Mouse (Mus musculus): Measurements from ENCODE around the gene Mylk3. TPM values are rescaled to one million over a fixed set of nuclear protein-coding genes. Genes with fewer than 3 reads are reported as not detected.

Mylk3 gene
- total RNA-seq, 1 experiment from 2014 or later = 3.8 TPM

DNA sequence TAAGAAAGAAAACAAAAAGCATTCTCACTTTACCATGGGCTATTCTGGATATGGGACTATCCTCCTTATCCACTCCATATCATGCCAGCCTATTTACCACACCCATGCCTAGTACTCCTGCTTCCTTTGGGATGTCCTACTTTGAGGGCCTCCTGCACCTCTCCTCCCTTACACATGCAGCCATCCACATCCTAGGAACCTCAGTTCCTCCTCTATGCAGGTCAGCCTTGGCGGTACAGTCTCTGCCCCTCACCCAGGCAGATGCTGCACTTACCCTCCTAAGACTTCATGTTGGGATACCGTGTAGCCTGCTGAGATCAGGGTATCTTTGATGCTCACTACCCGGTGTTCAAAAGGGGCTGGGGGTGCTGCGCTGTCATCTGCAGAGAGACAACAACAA is 32.9 kb downstream of the Mylk3 start:
- ATAC-seq (replicated peaks in 1 of 2; ENCODE audit: insufficient read depth in 1 of 2, low FRiP score in 2 of 2, low TSS enrichment in 1 of 2, low read depth in 1 of 2, poor library complexity in 2 of 2, severe bottlenecking in 2 of 2) = no peak

DNA sequence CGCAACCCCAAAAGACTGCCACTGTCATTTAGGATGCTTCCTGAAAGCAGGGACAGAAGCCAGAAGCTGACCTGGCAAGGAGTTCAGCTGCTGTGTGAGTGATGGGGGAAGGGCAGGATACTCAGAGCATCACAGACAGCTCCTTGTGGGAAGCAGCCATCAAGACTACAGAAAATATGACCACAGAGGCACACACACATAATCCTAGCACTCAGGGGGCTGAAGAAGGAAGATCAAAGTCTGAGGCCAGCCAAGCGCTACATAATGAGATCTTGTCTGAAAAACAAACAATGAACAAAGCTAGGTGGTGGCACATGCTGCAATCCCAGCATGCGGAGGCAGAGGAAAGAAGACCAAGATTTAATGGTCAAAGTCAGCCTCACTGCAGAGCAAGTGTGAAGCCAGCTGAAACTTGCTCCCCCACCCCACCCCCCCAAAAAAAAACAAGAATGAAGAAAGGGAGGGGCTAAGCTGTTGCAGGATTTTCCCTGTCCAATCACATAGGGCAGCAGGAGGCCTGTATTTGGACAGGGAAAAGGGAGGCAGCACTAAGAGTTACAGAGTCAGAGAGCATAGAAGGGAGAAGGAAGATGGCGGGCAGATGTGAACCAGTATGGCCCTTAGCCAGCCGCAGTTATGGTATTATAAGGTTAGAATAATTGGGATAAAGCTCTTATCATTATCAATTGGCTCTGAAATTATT is 46.1 kb downstream of the Mylk3 start:
- no peak for ATAC-seq (replicated peaks in 1 of 2; ENCODE audit: insufficient read depth in 1 of 2, low FRiP score in 2 of 2, low TSS enrichment in 1 of 2, low read depth in 1 of 2, poor library complexity in 2 of 2, severe bottlenecking in 2 of 2)

DNA sequence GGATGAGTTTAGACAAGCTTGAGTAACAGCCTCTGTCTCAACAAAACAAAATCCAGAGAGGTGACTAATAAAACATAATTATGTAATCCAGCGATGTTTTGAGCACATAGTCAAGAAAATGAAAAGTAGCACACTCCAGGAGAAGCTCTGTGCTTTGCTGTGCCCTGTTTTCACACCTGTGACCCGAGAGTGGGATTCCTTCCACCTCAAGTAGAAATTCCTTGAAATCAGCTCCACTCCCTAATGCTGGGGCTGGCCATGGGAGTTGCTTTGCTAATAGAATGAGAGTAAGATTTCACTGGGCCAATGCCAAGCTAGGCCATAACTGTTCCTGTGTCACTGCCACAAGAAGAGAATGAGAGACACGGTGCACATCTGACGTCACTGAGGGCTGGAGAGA is 48.5 kb downstream of the Mylk3 start:
- no peak for ATAC-seq (replicated peaks in 1 of 2; ENCODE audit: insufficient read depth in 1 of 2, low FRiP score in 2 of 2, low TSS enrichment in 1 of 2, low read depth in 1 of 2, poor library complexity in 2 of 2, severe bottlenecking in 2 of 2)

DNA sequence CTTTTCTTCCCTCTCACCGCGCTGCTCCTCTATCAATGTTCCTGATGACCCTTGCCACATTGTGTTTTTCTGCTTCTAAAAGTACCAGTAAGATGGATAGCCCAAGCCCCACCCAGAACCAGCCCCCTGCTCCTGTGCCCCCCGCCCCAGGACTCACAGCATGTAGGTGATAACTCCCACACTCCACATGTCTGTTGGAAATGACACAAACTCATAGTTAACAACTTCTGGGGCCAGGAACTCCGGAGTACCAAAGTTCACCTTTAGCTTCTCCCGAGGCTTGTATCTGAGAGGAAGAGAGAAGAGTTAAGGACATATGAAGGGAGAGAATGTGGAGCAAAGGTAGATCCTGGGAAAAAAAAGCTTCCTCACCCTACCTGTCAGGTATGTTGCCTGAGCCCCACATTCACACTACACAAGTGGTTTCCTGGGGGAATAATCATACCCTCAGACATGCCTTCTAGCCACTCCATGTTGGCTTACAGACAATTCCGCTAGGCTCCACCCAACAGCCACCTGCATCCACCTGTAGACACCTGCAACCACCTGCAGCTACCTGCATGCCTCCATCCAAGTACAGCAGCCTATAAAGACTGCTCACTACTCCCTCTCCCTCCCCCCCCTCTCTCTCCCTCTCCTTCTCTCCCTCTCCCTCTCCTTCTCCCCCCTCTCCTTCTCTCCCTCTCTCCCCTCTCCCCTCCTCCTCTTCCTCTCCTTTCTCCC is 49.8 kb downstream of the Mylk3 start:
- no peak for ATAC-seq (replicated peaks in 1 of 2; ENCODE audit: insufficient read depth in 1 of 2, low FRiP score in 2 of 2, low TSS enrichment in 1 of 2, low read depth in 1 of 2, poor library complexity in 2 of 2, severe bottlenecking in 2 of 2)

DNA sequence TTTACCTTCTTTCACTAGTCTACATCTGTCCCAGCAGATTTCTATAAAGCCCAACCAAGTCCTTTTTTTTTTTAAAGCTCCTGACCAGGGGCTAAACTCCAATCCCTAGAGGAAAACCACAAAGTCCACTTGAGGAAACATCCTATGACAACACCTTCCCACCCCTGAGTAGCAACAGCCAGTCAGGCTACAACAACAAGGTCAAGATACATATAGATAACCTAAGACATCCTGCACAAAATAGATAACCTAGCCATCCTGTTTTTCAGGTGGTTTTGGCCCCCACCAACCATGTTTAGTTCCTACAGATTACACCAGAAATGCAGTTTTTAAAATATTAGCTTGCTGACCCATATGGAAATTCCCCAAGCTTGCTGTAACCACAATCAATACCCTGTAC is 51.0 kb downstream of the Mylk3 start:
- ATAC-seq (replicated peaks in 1 of 2; ENCODE audit: insufficient read depth in 1 of 2, low FRiP score in 2 of 2, low TSS enrichment in 1 of 2, low read depth in 1 of 2, poor library complexity in 2 of 2, severe bottlenecking in 2 of 2) = no peak

DNA sequence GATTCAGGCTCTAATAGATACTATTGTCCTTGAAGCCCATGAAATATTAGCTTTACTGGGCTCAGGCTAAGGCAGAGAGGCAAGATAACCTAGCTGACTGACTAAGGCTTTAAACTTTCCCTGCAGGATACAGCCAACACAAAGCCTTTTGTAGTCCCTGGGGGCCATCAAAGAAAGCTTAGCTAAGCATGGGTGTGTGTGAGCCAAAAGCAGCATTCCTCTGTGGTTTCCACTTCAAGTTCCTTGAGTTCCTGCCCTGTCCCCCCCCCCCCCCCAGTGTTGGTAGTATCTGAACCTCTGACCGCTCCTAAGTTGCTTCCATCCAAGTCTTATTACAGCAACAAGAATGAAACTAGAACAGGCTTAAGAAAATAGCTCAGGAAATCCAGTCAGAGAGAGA is 56.6 kb downstream of the Mylk3 start:
- no peak for ATAC-seq (replicated peaks in 1 of 2; ENCODE audit: insufficient read depth in 1 of 2, low FRiP score in 2 of 2, low TSS enrichment in 1 of 2, low read depth in 1 of 2, poor library complexity in 2 of 2, severe bottlenecking in 2 of 2)

DNA sequence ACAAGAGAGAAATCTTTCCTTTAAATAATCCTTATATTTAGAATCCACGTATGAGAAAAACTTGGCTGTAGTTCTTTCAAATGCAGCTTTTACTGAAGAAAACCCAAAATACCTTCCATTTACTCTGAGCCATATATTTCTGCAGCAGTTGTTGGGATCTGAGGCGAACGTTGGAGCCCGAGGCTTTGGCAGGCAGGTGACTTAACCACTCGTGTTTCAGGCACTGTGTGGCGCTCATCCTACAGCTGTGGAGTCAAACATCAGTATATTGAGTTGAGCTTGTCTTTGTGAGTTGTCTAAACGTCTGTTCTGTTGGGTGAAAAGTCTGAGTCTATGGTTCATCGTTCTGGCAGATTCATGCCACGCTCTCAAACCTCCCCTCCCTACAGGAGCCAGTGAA is 59.1 kb downstream of the Mylk3 start:
- ATAC-seq (replicated peaks in 1 of 2; ENCODE audit: insufficient read depth in 1 of 2, low FRiP score in 2 of 2, low TSS enrichment in 1 of 2, low read depth in 1 of 2, poor library complexity in 2 of 2, severe bottlenecking in 2 of 2) = no peak

DNA sequence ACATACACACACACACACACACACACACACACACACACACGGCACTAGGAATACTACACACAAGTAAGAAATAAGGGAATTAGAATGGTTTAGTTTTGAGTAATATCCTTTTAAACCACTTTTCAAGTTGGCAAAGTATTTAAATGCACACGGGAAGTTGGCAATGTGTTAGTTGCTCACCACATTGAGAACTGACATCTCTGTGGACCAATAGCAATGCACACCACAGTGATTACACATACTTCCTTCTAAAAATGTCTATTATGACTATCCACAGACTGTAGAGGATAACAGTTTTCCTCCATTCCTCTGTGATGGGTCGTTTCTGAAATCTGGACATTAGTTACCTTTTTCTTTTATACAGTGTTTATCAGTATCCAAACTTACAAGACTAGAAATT is 63.1 kb downstream of the Mylk3 start:
- peak; percentile 36 to 37; a peak in 1 of 4 replicates for ATAC-seq (replicated peaks in 1 of 2; ENCODE audit: insufficient read depth in 1 of 2, low FRiP score in 2 of 2, low TSS enrichment in 1 of 2, low read depth in 1 of 2, poor library complexity in 2 of 2, severe bottlenecking in 2 of 2)

DNA sequence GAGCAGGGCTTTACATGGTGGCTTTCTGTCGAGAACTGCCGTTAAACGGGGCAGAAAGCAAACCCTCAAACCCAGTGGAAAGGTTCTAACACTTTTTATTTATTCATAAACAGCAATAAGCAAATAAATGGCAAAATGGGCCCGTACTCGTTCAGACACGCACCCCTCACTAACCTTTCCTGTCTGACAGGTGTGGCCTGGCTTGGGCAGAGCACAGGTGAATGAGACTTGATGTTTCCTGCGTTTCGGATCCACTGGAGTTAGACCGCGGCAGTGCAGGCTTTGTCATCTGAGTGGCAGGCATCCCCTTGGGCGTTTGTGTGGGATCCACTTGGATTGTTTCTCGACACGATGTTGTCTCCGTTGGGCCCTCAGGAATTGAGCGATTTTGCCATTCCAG is 64.2 kb downstream of the Mylk3 start:
- ATAC-seq (replicated peaks in 1 of 2; ENCODE audit: insufficient read depth in 1 of 2, low FRiP score in 2 of 2, low TSS enrichment in 1 of 2, low read depth in 1 of 2, poor library complexity in 2 of 2, severe bottlenecking in 2 of 2) = no peak

DNA sequence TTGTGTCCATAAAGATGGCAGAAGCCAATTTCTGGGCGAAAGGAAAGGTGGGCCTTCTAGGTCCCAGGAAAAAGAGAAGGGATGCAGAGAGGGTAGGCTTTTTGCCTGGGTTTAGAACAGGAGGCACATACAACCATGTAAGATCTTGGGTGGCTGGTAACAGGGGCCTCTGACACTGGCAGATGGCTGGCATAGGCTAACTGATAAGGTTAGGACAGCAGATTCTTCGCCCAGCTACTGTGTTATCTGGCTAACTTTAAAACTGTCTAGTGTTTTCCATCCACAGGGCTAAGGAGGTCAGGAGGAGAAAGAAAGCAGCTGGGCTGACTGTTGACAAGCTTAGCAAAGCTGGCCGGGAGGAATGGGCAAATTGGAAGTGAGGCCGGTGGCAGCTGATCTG is 67.6 kb downstream of the Mylk3 start:
- ATAC-seq (replicated peaks in 1 of 2; ENCODE audit: insufficient read depth in 1 of 2, low FRiP score in 2 of 2, low TSS enrichment in 1 of 2, low read depth in 1 of 2, poor library complexity in 2 of 2, severe bottlenecking in 2 of 2) = no peak

DNA sequence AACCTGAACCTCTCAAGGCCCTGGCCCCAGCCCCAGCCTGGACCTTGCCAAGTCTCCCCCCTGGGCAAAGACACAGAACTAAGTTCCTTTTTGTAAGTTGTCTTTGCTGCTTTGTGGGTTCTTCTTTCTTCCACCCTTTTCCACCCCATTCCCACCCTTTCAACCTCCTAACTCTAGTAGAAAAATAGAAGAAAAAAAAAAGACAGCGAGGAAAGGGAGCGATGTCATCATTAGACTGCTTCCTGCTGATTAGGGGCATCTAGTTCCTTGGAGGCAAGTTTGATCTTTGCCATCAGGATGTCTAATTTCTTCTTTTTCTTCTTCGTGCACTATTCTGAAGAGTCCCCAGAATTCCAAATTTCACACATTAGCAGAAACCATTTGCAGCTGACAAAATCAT is 73.1 kb downstream of the Mylk3 start:
- no peak for ATAC-seq (replicated peaks in 1 of 2; ENCODE audit: insufficient read depth in 1 of 2, low FRiP score in 2 of 2, low TSS enrichment in 1 of 2, low read depth in 1 of 2, poor library complexity in 2 of 2, severe bottlenecking in 2 of 2)

DNA sequence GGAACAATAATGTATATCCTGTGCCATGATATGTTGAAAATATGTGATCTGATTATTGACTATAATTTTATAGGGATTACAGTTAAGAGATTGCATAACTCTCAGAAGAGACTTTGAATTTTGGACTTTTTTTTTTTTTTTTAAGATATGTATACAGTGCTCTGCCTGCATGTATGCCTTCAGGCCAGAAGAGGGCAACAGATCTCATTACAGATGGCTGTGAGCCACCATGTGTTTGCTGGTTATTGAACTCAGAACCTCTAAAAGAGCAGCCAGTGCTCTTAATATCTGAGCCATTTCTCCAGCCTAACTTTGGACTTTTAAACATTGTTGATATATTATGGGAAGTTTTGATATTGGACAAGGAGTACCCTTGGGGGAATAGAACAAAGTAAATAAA is 74.4 kb downstream of the Mylk3 start:
- peak; percentile 27 to 29; a peak in 1 of 4 replicates for ATAC-seq (replicated peaks in 1 of 2; ENCODE audit: insufficient read depth in 1 of 2, low FRiP score in 2 of 2, low TSS enrichment in 1 of 2, low read depth in 1 of 2, poor library complexity in 2 of 2, severe bottlenecking in 2 of 2)

DNA sequence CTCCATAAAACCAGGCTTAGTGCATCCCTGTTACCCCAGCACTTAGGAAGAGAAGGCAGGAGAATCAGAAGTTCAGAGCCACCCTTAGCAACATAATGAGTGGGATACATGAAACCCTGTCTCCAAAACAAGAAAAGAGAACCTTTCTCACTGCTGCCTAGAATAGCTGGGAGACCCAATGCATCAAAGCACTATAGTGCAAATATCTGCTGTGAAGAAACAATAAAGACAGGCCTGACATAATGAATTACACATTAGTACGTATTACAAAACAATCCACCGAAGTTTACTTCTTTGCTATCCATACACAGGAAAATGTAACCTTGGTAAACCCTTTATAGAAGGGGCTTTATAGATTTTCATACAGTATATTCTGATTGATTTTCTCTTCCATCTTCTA is 77.6 kb downstream of the Mylk3 start:
- ATAC-seq (replicated peaks in 1 of 2; ENCODE audit: insufficient read depth in 1 of 2, low FRiP score in 2 of 2, low TSS enrichment in 1 of 2, low read depth in 1 of 2, poor library complexity in 2 of 2, severe bottlenecking in 2 of 2) = no peak

DNA sequence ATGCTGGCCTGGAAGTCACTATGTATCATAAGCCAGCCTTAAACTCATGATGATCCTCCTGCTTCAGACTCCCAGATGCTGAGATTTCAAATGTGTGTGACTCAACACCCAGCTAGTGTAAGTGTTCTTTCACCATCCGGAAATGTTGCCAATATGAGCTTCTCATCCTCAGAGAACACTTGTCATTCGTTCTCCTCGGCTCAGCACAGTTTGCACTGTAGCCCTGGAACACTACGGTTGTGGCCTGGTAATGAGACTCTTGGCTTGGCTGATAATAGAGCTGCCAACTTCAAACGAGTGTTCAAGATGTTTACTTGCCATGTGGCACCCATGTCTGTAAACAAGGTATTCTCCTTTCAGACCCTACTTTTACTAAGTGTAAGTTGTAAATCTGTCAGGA is 82.6 kb downstream of the Mylk3 start:
- ATAC-seq (replicated peaks in 1 of 2; ENCODE audit: insufficient read depth in 1 of 2, low FRiP score in 2 of 2, low TSS enrichment in 1 of 2, low read depth in 1 of 2, poor library complexity in 2 of 2, severe bottlenecking in 2 of 2) = no peak

DNA sequence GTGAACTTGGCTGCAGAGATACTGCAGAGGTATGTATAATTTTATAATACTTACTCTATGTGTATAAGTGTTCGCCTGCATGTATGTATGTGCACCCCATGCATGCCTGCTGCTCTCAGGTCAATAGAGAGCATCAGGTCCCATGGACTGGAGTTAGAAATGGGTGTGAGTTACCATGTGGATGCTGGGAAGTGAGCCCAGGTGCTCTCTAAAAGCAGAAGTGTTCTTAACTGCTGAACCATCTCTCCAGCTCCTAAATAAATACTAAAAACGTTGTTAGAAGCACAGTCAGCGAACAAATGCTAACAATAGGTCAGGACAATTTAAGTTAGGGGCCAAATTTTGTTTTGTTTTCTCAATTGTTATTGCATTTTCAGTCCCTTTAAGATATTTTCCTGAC is 83.2 kb downstream of the Mylk3 start:
- ATAC-seq (replicated peaks in 1 of 2; ENCODE audit: insufficient read depth in 1 of 2, low FRiP score in 2 of 2, low TSS enrichment in 1 of 2, low read depth in 1 of 2, poor library complexity in 2 of 2, severe bottlenecking in 2 of 2) = no peak

DNA sequence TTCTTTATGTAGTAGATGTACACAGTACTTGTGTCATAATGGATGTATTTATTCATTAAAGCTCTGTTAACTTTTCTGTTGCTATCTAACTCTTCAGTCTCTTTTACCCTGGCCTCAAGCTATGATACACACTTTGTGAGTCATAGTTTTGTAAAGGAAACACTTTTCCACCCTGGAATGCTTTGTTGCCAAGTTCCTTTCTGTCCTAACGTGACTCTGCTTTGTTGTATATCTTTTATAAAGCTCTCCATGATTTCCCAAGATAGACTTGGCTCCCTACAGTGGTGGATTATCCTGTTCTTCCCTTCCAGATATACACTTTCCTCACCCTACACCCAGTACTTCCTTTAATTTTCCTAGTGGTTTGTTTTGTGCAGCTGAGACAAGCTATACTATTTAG is 84.2 kb downstream of the Mylk3 start:
- ATAC-seq (replicated peaks in 1 of 2; ENCODE audit: insufficient read depth in 1 of 2, low FRiP score in 2 of 2, low TSS enrichment in 1 of 2, low read depth in 1 of 2, poor library complexity in 2 of 2, severe bottlenecking in 2 of 2) = no peak

DNA sequence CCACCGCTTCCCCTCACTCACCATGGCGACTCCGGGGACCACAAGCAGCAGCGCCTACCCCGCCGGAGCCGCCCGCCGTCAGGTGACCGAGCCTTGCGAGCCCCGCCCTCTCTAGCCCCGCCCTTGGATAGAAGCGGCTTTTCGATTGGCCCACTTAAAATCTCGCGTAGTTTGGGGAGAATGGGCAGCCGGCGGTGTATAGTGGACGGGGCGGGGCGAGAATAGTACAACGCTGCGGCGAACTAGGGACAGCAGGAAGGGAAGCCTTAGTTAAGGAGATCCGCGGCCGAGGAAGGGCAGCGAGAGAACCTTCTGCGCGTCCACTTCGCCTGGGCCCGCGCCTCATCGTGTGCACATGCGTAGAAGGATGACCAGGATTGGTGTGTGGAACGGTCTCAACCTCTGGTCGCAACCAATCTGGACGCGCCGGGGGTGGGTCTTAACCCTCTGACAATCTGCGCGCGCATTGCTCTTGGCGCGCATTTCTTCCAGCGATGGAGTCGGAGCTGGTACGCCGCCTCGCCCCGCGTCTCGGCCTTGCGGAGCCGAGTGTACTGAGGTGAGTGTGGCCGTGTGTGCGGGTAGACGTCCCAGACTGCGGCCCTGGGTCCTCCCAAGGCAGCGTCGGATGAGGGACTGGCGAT is 86.6 kb downstream of the Mylk3 start, which contains the start of the genes Orc6 and Vps35:
TSS of gene Orc6 (plus strand) at position 199 of the 644 bp plus-strand sequence.
TSS of gene Vps35 (minus strand) at position 369 of the 644 bp plus-strand sequence.
- peak; percentile 92 to 93 for ATAC-seq (replicated peaks in 1 of 2; ENCODE audit: insufficient read depth in 1 of 2, low FRiP score in 2 of 2, low TSS enrichment in 1 of 2, low read depth in 1 of 2, poor library complexity in 2 of 2, severe bottlenecking in 2 of 2)

Data from hematopoietic stem cell, adult 5-6 weeks (primary cell).